ENCODE assay signal across 9 mouse cellular contexts in genomic region chr17:57770904-57771303, GRCm38 (mm10). TPM values are rescaled to one million over a fixed set of nuclear protein-coding genes. Genes with fewer than 3 reads are reported as not detected.
A peak's percentile ranks its signal among the peaks of the same experiment; 100 is the strongest.
DNase-seq lines count a peak whose midpoint lies in the region; ATAC-seq and TF ChIP-seq lines count a peak whose summit lies in the region.
"Had no signal": no experiment of that assay in that cellular context is flagged by ENCODE, and none has a peak within 500 bp of the region (broad histone marks: within the 10 kb centered on the region; RNA-seq: fewer than 3 reads in every experiment).

No protein-coding gene starts in this region.

- no peak overlapping the region for H3K27ac ChIP-seq in lung, postnatal 0 days (ENCODE audit: low read length)
- no peak overlapping the region for H3K27ac ChIP-seq in hindbrain, embryonic 15.5 days (replicated peaks)

- 16% methylated on average over 4 of the region's 4 CpGs for WGBS in lung, postnatal 0 days
- WGBS in hindbrain, embryonic 15.5 days, result 22% methylated on average over 4 of the region's 4 CpGs

- DNase-seq in lung, postnatal 0 days (ENCODE audit: low spot score), result no peak
- no peak for DNase-seq in lung, postnatal 10 days
- DNase-seq in c-Kit-positive CD71-negative TER-119-negative erythroid progenitor cells, embryonic 14.5 days (ENCODE audit: low read depth), result peak; percentile 2
- DNase-seq in retina, postnatal 7 days (ENCODE audit: low read depth, low spot score), result peak; percentile 29
- no peak for DNase-seq in thymus, adult 18-20 months

- no peak for ATAC-seq in lung, postnatal 0 days
- ATAC-seq in hindbrain, embryonic 15.5 days (ENCODE audit: low FRiP score, low read depth), result peak; percentile 65; the same call in 1 of the 2 replicates
- no peak for ATAC-seq in inflammation-experienced regulatory T-cells, adult 6 months
- no peak for ATAC-seq in activated CD4-positive, CD25-positive, alpha-beta regulatory T cell, adult 4 months

- no peaks in the 10 kb centered on the region for H3K36me3 ChIP-seq in lung, postnatal 0 days (ENCODE audit: insufficient read depth, low read length)
- no peaks in the 10 kb centered on the region for H3K36me3 ChIP-seq in hindbrain, embryonic 15.5 days

- peak; percentile 33; the same call in 1 of the 2 replicates for TF ChIP-seq CTCF in lung, postnatal 0 days (IDR thresholded peaks at IDR 0.05)

- H3K9ac ChIP-seq in lung, postnatal 0 days (replicated peaks; ENCODE audit: low read depth), result no peak overlapping the region
- H3K9ac ChIP-seq in hindbrain, embryonic 15.5 days, result no peak overlapping the region

- no peak for TF ChIP-seq EP300 in lung, postnatal 0 days (IDR thresholded peaks at IDR 0.05)

- H3K4me2 ChIP-seq in lung, postnatal 0 days (replicated peaks; ENCODE audit: low read depth, low read length), result no peak overlapping the region
- H3K4me2 ChIP-seq in hindbrain, embryonic 15.5 days, result peak overlapping the region; percentile 72

- no peaks in the 10 kb centered on the region for H3K9me3 ChIP-seq in lung, postnatal 0 days (ENCODE audit: low read length)
- no peaks in the 10 kb centered on the region for H3K9me3 ChIP-seq in hindbrain, embryonic 15.5 days

- no peaks in the 10 kb centered on the region for H3K4me1 ChIP-seq in lung, postnatal 0 days (ENCODE audit: insufficient read depth, low read depth, low read length)
- H3K4me1 ChIP-seq in hindbrain, embryonic 15.5 days (replicated peaks), result peaks cover 8% of the 10 kb centered on the region; the same call in 1 of the 2 replicates

- no peaks in the 10 kb centered on the region for H3K27me3 ChIP-seq in lung, postnatal 0 days (replicated peaks; ENCODE audit: insufficient read depth, low read length)
- H3K27me3 ChIP-seq in hindbrain, embryonic 15.5 days, result no peaks in the 10 kb centered on the region

- H3K4me3 ChIP-seq in lung, postnatal 0 days (ENCODE audit: low read depth, low read length), result no peak overlapping the region
- peak overlapping the region; percentile 46 for H3K4me3 ChIP-seq in hindbrain, embryonic 15.5 days

RNA-seq across cellular contexts. Expression of gene Cntnap5c, which starts 1.5 kb away (rescaled TPM):
- polyA plus RNA-seq in lung, postnatal 0 days (2015; fragmentation: Nextera tagmentation; extraction: Ambion mirVana), result not detected in 2 replicates
- polyA plus RNA-seq in hindbrain, embryonic 15.5 days (2015; fragmentation: Nextera tagmentation; extraction: Ambion mirVana), result 3.5 and 3.7 TPM in 2 replicates
- not detected for polyA plus RNA-seq in inflammation-experienced regulatory T-cells, adult 6 months (2017; shearing (Covaris generic))
- not detected for polyA plus RNA-seq in activated CD4-positive, CD25-positive, alpha-beta regulatory T cell, adult 4 months (2017; shearing (Covaris generic))
- polyA plus RNA-seq: intestine, embryonic 14.5 days had no signal

RNA-seq across cellular contexts. Expression of gene Gm21834, which starts 28.9 kb away (rescaled TPM):
- not detected in 2 replicates for polyA plus RNA-seq in lung, postnatal 0 days (2015; fragmentation: Nextera tagmentation; extraction: Ambion mirVana)
- polyA plus RNA-seq in hindbrain, embryonic 15.5 days (2015; fragmentation: Nextera tagmentation; extraction: Ambion mirVana), result not detected in 2 replicates
- polyA plus RNA-seq in inflammation-experienced regulatory T-cells, adult 6 months (2017; shearing (Covaris generic)), result not detected
- not detected for polyA plus RNA-seq in activated CD4-positive, CD25-positive, alpha-beta regulatory T cell, adult 4 months (2017; shearing (Covaris generic))
- polyA plus RNA-seq: intestine, embryonic 14.5 days had no signal

Comparison
In these comparisons a context has a peak if more than half of its experiments do, and no peak if none do; other contexts are left out.
1. DNase-seq: peak in c-Kit-positive CD71-negative TER-119-negative erythroid progenitor cells, embryonic 14.5 days (single experiment) and retina, postnatal 7 days (single experiment); none in lung, postnatal 0 days (single experiment), lung, postnatal 10 days (single experiment) and thymus, adult 18-20 months (0 of 2).